Mouse (Mus musculus): ENCODE data around the gene Lrfn2. TPM values are rescaled to one million over a fixed set of nuclear protein-coding genes. Genes with fewer than 3 reads are reported as not detected.

Lrfn2 gene
- polyA plus RNA-seq, 1 experiment, result 0.08 TPM

GRCm38 (mm10) chr17:49033276-49033675 is 101.1 kb downstream of the Lrfn2 start:
- DNase-seq (ENCODE audit: low spot score), result no peak

GRCm38 (mm10) chr17:49033686-49034250 is 101.6 kb downstream of the Lrfn2 start:
- DNase-seq (ENCODE audit: low spot score), result no peak

- DNase-seq (ENCODE audit: low spot score), result no peak
These were observed 102.9 kb downstream of the Lrfn2 start for GRCm38 (mm10) chr17:49035052-49035451.

- DNase-seq (ENCODE audit: low spot score), result no peak
These were observed 105.2 kb downstream of the Lrfn2 start for GRCm38 (mm10) chr17:49037163-49037950.

- DNase-seq (ENCODE audit: low spot score), result no peak
These were observed 111.8 kb downstream of the Lrfn2 start for GRCm38 (mm10) chr17:49043806-49044640.

GRCm38 (mm10) chr17:49047921-49048320 is 115.7 kb downstream of the Lrfn2 start:
- DNase-seq (ENCODE audit: low spot score), result no peak

DNA sequence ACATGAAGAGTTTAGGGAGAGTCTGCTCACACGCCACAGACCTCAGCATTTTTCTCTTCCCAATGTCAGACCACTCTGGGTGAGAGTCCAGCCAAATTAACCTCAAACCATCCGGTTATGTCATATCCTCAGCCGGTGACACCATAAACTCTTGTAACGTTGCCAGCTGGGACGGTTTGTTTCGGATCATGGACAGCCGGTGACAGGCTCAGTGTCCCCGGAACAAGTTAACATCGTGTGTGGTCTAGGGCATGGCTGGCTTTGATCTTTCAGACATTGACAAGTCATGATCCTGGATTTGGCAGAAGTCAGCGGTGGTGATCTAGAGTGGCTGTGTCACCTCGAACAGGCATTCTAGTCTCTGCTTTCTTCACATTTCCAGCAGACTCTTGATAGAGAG is 119.1 kb downstream of the Lrfn2 start:
- DNase-seq (ENCODE audit: low spot score), result no peak

DNA sequence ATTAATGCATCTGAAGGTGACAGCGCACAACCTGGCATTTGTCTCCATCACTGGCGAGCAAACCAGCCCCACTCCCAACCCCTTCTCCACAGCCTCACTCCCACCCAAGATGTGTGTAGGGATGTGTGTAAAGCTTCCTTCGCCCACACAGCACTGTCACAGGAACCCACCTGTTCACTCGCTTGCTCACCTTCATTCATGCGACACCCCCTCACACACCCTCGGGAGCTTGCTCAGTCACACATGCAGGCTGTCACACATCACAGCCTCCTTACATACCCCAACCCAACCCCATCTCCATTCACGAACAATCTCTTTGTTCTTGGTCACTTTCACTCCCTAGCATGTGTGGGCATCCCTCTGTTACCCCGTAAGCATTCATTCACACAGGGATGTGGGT is 129.0 kb downstream of the Lrfn2 start:
- DNase-seq (ENCODE audit: low spot score), result no peak

DNA sequence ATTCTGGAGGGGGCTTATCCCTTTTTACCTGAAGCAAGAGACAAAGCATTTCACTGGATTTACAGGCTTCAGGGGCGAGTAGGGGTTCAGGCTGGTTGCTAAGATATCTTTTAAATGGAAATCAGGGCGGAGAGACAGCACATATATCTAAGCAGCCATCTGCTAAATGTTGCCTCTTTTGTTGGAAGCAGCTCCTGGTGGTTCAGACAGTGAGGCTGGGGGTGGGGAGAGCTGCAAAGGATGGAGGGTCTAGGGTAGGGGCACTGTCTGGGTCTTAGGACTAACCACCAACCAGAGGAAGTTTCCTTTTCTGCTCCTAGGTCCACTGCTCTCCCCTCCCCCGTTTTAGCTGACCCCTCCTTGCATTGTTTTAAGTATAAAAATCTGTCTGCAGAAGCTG is 131.6 kb downstream of the Lrfn2 start:
- no peak for DNase-seq (ENCODE audit: low spot score)

- no peak for DNase-seq (ENCODE audit: low spot score)
These were observed 132.3 kb downstream of the Lrfn2 start for GRCm38 (mm10) chr17:49064526-49064925.

- DNase-seq (ENCODE audit: low spot score), result no peak
These were observed 132.9 kb downstream of the Lrfn2 start for GRCm38 (mm10) chr17:49065050-49065449.

- no peak for DNase-seq (ENCODE audit: low spot score)
These were observed 134.6 kb downstream of the Lrfn2 start for GRCm38 (mm10) chr17:49066748-49067147.

GRCm38 (mm10) chr17:49078168-49078567 is 146.0 kb downstream of the Lrfn2 start:
- DNase-seq (ENCODE audit: low spot score), result no peak

DNA sequence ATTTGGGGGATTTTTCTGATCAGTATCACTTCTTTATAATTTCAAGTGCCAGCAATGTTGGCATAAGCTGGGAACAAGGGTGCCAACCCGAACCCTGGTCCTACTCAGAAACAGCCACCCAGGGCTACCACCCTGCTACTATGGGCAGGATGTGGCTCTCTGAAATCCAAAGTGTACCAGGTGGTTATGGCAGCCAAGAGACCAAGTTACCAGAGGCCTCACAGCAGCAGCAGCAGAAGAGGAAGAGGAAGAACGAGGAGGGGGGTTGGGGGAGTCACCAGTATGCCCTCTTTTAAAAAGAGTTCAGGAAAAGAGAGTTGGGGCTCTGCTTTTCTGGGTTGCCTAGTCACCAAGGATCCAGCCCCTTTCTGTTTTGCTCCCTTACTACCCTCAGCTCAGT is 147.5 kb downstream of the Lrfn2 start:
- no peak for DNase-seq (ENCODE audit: low spot score)

GRCm38 (mm10) chr17:49083594-49084380 is 151.6 kb downstream of the Lrfn2 start:
- no peak for DNase-seq (ENCODE audit: low spot score)

GRCm38 (mm10) chr17:49085111-49085510 is 152.9 kb downstream of the Lrfn2 start:
- DNase-seq (ENCODE audit: low spot score), result no peak

DNA sequence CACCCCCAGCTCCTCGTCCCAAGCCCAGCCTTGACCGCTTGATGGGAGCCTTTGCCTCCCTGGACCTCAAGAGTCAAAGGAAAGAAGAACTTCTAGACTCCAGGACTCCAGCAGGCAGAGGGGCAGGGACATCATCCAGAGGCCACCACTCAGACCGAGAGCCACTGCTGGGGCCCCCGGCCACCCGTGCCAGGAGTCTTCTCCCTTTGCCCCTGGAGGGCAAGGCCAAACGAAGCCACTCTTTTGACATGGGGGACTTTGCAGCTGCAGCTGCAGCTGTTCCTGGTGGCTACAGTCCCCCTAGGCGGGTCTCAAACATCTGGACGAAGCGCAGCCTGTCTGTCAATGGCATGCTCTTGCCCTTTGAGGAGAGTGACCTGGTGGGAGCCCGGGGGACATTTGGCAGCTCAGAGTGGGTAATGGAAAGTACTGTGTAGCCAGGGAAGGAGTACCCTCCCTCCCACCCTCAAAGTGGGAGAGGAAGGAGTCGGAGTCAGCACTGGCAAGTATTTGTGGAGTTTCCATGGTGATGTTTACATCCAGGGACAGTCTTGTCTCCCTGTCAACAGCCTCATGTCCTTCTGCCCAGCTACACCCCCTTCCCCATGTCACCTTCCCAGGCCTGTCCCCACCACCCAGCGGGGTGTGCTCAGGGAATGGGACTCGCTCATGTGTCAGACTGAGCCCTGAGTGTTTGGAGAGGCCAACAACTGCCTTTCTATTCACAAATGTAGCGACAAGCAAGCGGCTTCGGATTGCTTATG is 164.8 kb downstream of the Lrfn2 start:
- DNase-seq (ENCODE audit: low spot score), result no peak

GRCm38 (mm10) chr17:49111399-49111798 is 179.2 kb downstream of the Lrfn2 start:
- DNase-seq (ENCODE audit: low spot score), result no peak

DNA sequence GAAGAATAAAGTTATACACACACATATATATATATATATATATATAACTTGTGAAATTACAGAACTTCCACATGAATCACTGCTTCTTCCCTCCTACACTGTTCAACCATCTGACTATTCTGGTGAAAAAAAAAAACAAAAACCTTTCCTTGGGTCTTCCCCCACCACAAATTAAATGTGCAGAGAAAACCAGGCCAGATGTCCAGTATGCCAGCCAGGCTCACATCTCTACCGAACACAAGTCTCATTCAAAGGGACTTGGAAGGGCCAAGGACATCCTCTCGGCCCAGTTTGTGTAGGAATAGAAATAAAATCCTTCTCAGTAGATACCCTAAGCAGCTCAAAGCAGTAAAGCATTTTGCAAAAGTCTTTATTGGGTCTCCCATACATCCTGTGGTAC is 179.7 kb downstream of the Lrfn2 start:
- no peak for DNase-seq (ENCODE audit: low spot score)

- DNase-seq (ENCODE audit: low spot score), result no peak
These were observed 181.2 kb downstream of the Lrfn2 start for GRCm38 (mm10) chr17:49113336-49113735.

DNA sequence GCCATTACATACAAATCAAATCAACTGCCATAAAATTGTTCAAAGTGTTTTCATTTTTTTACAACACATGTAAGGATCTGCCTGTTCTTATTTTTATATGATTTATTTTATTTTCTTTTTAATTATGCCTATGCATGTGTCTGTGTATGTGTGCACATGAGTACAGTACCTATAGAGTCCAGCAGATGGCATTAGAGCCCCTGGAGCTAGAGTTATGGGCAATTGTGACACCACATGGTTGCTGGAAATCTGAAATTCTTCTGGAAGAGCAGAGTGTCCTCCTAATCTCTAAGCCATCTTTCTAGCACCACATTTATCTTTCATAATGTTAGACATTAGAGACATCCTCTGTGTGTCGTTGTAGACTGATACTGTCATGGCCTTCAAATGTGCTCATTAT is 192.0 kb downstream of the Lrfn2 start:
- no peak for DNase-seq (ENCODE audit: low spot score)
